Mouse (Mus musculus): ENCODE data around the gene Olfr1129. TPM values are rescaled to one million over a fixed set of nuclear protein-coding genes. Genes with fewer than 3 reads are reported as not detected.

Gene Olfr1129
- polyA plus RNA-seq (2014; fragmentation: Illumina TruSeq; extraction: RNeasy Lipid Tissue Mini Kit (QIAGEN cat#74804); ENCODE audit: low read depth, low replicate concordance), result not detected

DNA sequence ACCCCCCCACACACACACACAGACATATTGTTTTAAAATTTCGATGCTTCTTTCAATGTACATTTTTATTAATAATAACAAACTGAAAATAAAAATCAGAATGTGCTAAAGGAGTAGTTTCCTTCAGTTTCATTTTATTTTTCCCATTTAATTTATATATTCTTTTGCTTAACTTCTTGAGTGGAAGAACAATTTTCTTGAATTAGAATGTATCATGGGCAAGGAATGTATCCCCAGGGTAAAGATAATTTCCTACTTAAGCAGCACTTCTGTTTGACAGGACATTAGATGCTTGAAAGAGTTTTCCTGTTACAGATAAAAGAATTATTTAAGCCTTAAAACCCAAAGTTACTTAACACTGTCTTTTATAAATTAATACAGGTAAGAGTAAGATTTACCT is at the start of gene Olfr1129:
Olfr1129 (plus strand) TSS at position 301 of the 400 bp plus-strand sequence.

DNA sequence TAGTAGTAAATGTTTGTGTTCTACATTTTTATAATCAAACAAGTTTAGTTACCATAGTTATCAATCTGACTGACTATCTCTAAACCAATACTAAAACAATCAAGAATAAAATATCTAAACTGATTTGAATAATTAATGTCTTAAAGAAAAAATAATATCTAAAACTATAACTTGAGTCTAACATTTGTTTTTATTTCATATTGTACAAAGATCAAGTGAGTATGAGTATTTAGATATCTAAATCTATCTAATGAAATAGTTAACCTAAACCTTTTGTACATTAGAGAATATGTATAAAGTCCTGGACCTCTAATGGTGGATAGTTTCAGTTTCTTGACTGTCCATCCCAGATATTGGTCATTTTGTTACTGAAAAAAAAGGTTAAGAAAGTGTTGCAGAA is 42.2 kb upstream of the Olfr1129 start, which contains the start of gene Olfr153:
Olfr153 (plus strand) TSS at position 301 of the 400 bp plus-strand sequence.

DNA sequence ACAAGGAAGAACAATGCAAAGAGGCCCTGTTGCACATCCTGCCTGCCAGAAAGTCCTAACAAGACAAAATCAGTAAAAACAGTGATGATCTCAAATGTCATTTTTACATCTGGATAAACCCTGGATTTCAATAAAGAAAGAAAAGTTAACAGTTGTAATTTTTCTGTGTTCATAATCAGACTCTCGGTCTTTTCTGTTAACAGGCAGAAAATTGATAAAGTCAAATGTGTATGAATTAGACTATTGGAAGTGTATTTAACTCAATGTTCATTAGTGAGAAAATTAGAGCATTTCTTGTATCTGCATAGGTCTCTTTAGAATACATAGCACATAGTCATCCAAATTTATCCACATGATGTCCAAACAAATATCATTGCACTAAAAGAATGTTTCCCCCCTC is 28.3 kb upstream of the Olfr1129 start, which contains the start of gene Olfr1128:
Olfr1128 (minus strand) TSS at position 101 of the 400 bp plus-strand sequence.

DNA sequence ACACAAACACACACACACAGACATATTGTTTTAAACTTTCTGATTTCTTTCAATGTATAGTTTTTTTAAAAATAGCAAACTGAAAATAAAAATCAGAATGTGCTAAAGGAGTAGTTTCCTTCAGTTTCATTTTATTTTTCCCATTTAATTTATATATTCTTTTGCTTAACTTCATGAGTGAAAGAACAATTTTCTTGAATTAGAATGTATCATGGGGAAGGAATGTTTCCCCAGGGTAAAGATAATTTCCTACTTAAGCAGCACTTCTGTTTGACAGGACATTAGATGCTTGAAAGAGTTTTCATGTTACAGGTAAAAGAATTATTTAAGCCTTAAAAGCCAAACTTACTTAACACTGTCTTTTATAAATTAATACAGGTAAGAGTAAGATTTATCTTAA is 32.2 kb downstream of the Olfr1129 start, which contains the start of gene Olfr1130:
Olfr1130 (plus strand) TSS at position 301 of the 400 bp plus-strand sequence.

GRCm38 (mm10) chr2:87626804-87627203 is 53.1 kb downstream of the Olfr1129 start, which contains the start of gene Olfr1131:
TSS of gene Olfr1131 (plus strand) at chr2:87627104.

Other genes with a start within 250 kb of the Olfr1129 start
- not detected for gene Olfr1120, start 219.1 kb upstream of the Olfr1129 start, polyA plus RNA-seq (2014; fragmentation: Illumina TruSeq; extraction: RNeasy Lipid Tissue Mini Kit (QIAGEN cat#74804); ENCODE audit: low read depth, low replicate concordance)
- gene Olfr1121, start 204.0 kb upstream of the Olfr1129 start, polyA plus RNA-seq (2014; fragmentation: Illumina TruSeq; extraction: RNeasy Lipid Tissue Mini Kit (QIAGEN cat#74804); ENCODE audit: low read depth, low replicate concordance), result not detected
- gene Olfr1122, start 188.1 kb upstream of the Olfr1129 start, polyA plus RNA-seq (2014; fragmentation: Illumina TruSeq; extraction: RNeasy Lipid Tissue Mini Kit (QIAGEN cat#74804); ENCODE audit: low read depth, low replicate concordance), result not detected
- not detected for gene Olfr1123, start 157.3 kb upstream of the Olfr1129 start, polyA plus RNA-seq (2014; fragmentation: Illumina TruSeq; extraction: RNeasy Lipid Tissue Mini Kit (QIAGEN cat#74804); ENCODE audit: low read depth, low replicate concordance)
- gene Olfr1124, start 143.6 kb upstream of the Olfr1129 start, polyA plus RNA-seq (2014; fragmentation: Illumina TruSeq; extraction: RNeasy Lipid Tissue Mini Kit (QIAGEN cat#74804); ENCODE audit: low read depth, low replicate concordance), result not detected
- not detected for gene Olfr1126, start 119.9 kb upstream of the Olfr1129 start, polyA plus RNA-seq (2014; fragmentation: Illumina TruSeq; extraction: RNeasy Lipid Tissue Mini Kit (QIAGEN cat#74804); ENCODE audit: low read depth, low replicate concordance)
- gene Pramel7, start 76.8 kb upstream of the Olfr1129 start, polyA plus RNA-seq (2014; fragmentation: Illumina TruSeq; extraction: RNeasy Lipid Tissue Mini Kit (QIAGEN cat#74804); ENCODE audit: low read depth, low replicate concordance), result not detected
- not detected for gene Pramel6, start 67.3 kb upstream of the Olfr1129 start, polyA plus RNA-seq (2014; fragmentation: Illumina TruSeq; extraction: RNeasy Lipid Tissue Mini Kit (QIAGEN cat#74804); ENCODE audit: low read depth, low replicate concordance)
- not detected for gene Olfr153, start 42.1 kb upstream of the Olfr1129 start, polyA plus RNA-seq (2014; fragmentation: Illumina TruSeq; extraction: RNeasy Lipid Tissue Mini Kit (QIAGEN cat#74804); ENCODE audit: low read depth, low replicate concordance)
- not detected for gene Olfr1128, start 28.4 kb upstream of the Olfr1129 start, polyA plus RNA-seq (2014; fragmentation: Illumina TruSeq; extraction: RNeasy Lipid Tissue Mini Kit (QIAGEN cat#74804); ENCODE audit: low read depth, low replicate concordance)
- gene Olfr1130, start 32.3 kb downstream of the Olfr1129 start, polyA plus RNA-seq (2014; fragmentation: Illumina TruSeq; extraction: RNeasy Lipid Tissue Mini Kit (QIAGEN cat#74804); ENCODE audit: low read depth, low replicate concordance), result not detected
- gene Olfr1131, start 53.2 kb downstream of the Olfr1129 start, polyA plus RNA-seq (2014; fragmentation: Illumina TruSeq; extraction: RNeasy Lipid Tissue Mini Kit (QIAGEN cat#74804); ENCODE audit: low read depth, low replicate concordance), result not detected
- not detected for gene Olfr1132, start 63.6 kb downstream of the Olfr1129 start, polyA plus RNA-seq (2014; fragmentation: Illumina TruSeq; extraction: RNeasy Lipid Tissue Mini Kit (QIAGEN cat#74804); ENCODE audit: low read depth, low replicate concordance)
- gene Olfr1133, start 73.5 kb downstream of the Olfr1129 start, polyA plus RNA-seq (2014; fragmentation: Illumina TruSeq; extraction: RNeasy Lipid Tissue Mini Kit (QIAGEN cat#74804); ENCODE audit: low read depth, low replicate concordance), result not detected
- not detected for gene Olfr1134, start 84.6 kb downstream of the Olfr1129 start, polyA plus RNA-seq (2014; fragmentation: Illumina TruSeq; extraction: RNeasy Lipid Tissue Mini Kit (QIAGEN cat#74804); ENCODE audit: low read depth, low replicate concordance)
- gene Olfr1135, start 99.8 kb downstream of the Olfr1129 start, polyA plus RNA-seq (2014; fragmentation: Illumina TruSeq; extraction: RNeasy Lipid Tissue Mini Kit (QIAGEN cat#74804); ENCODE audit: low read depth, low replicate concordance), result not detected
- gene Olfr1136, start 120.0 kb downstream of the Olfr1129 start, polyA plus RNA-seq (2014; fragmentation: Illumina TruSeq; extraction: RNeasy Lipid Tissue Mini Kit (QIAGEN cat#74804); ENCODE audit: low read depth, low replicate concordance), result not detected
- gene Olfr1137, start 139.3 kb downstream of the Olfr1129 start, polyA plus RNA-seq (2014; fragmentation: Illumina TruSeq; extraction: RNeasy Lipid Tissue Mini Kit (QIAGEN cat#74804); ENCODE audit: low read depth, low replicate concordance), result not detected
- not detected for gene Olfr1138, start 166.1 kb downstream of the Olfr1129 start, polyA plus RNA-seq (2014; fragmentation: Illumina TruSeq; extraction: RNeasy Lipid Tissue Mini Kit (QIAGEN cat#74804); ENCODE audit: low read depth, low replicate concordance)
- not detected for gene Olfr1140, start 169.8 kb downstream of the Olfr1129 start, polyA plus RNA-seq (2014; fragmentation: Illumina TruSeq; extraction: RNeasy Lipid Tissue Mini Kit (QIAGEN cat#74804); ENCODE audit: low read depth, low replicate concordance)
- not detected for gene Olfr1141, start 180.1 kb downstream of the Olfr1129 start, polyA plus RNA-seq (2014; fragmentation: Illumina TruSeq; extraction: RNeasy Lipid Tissue Mini Kit (QIAGEN cat#74804); ENCODE audit: low read depth, low replicate concordance)
- not detected for gene Olfr152, start 205.6 kb downstream of the Olfr1129 start, polyA plus RNA-seq (2014; fragmentation: Illumina TruSeq; extraction: RNeasy Lipid Tissue Mini Kit (QIAGEN cat#74804); ENCODE audit: low read depth, low replicate concordance)
- gene Olfr1143, start 226.7 kb downstream of the Olfr1129 start, polyA plus RNA-seq (2014; fragmentation: Illumina TruSeq; extraction: RNeasy Lipid Tissue Mini Kit (QIAGEN cat#74804); ENCODE audit: low read depth, low replicate concordance), result not detected
- gene Olfr1145, start 235.9 kb downstream of the Olfr1129 start, polyA plus RNA-seq (2014; fragmentation: Illumina TruSeq; extraction: RNeasy Lipid Tissue Mini Kit (QIAGEN cat#74804); ENCODE audit: low read depth, low replicate concordance), result not detected

All from adipose tissue, adult 10 weeks (tissue).